Mouse (Mus musculus) bone marrow macrophage, adult 2 months (primary cell): ENCODE measurements at regions not wholly inside any gene's neighbourhood (a gene's known extent, or its start where the extent isn't known, plus 50 kb on each side); places are given as distances from the start of the nearest gene placed in this dataset.

Experiments
- CTCF ChIP-seq: IDR thresholded peaks from 2 replicates; pipeline ENCODE4 v1.5.1; 2012; ENCODE audit warnings: low read depth, mild to moderate bottlenecking, low read length, moderate library complexity
- POLR2A ChIP-seq: IDR thresholded peaks from 2 replicates; pipeline ENCODE4 v1.6.1; 2012; ENCODE audit warnings: mild to moderate bottlenecking, low read depth, low read length, borderline replicate concordance

DNA sequence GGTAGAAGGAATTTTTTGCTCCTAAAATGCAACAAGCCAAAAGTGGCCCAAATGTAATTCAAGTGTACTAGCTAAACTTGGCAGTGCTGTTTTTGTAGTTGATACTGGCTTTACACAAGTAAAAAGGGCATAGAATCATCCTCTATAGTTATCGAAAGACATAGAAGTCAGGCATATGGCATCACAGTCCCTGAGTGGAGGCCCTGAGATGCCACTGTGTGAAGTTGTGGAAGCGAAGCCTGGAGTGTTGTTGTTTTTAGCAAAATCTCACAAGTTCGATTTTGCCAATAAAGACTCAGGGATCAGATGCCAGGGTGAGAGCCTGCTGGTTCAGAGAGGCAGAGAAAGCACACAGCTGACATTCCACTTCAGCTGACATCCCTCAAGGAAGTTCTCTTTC, 121.6 kb upstream of the C9orf72 start:
- TF ChIP-seq POLR2A: no peak
- no peak for TF ChIP-seq CTCF
